Mouse (Mus musculus): ENCODE data around the gene Rgs11.
A peak's percentile ranks its signal among the peaks of the same experiment; 100 is the strongest.
"Not testable (repeated sequence)": the region's sequence is repeated elsewhere in the genome, so short reads cannot be mapped to it uniquely, and the experiment has no call there.

Rgs11 gene

DNA sequence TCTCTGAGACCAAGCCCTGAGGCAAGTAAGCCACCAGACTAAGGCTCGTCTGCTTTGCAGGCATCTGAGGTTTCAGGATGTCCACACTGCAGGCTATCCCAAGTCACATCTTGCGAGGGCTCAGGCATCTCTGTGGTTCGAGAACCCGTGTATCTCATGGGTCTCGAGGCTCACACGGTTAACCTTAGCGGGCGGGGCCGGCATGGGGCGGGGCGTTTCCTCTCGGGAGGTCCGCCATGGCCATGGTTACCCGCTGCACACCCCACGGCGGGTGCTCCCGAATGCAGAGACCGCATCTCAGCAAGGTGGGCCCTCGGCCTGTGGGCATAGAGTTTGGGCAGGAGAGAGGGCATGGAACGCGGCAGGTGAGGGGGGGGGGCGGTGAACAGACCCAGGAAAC, at the start of gene Rgs11:
Gene Rgs11, plus strand, starts transcription at position 215 of the 400 bp plus-strand sequence.
- no peaks in the 10 kb centered on the region for H3K27me3 ChIP-seq (ENCODE audit: control insufficient read depth, insufficient read depth, low read length, poor library complexity, severe bottlenecking)
- DNase-seq (ENCODE audit: low read depth, low spot score): peak; percentile 48

DNA sequence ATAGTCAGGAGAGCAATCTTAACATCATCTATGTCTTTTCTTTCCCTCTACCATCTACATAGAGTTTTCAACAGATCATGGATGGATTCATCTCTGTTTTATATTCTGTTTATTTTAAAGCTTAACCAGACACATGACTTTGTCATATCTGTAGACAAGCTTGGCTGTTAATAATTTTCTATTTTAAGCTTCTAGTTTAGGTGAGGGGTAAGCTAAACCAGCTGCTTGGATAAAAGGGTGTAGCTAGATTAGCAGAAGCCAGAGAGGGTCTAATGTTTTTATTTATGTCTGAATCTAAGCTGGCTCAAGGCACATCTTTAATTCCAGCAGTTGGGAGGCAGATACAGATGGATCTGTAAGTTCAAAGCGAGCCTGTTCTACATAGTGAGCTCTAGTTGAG, 40.0 kb upstream of the Rgs11 start:
- no peak for DNase-seq (ENCODE audit: low read depth, low spot score)
- Histone ChIP-seq H3K27me3 (ENCODE audit: control insufficient read depth, insufficient read depth, low read length, poor library complexity, severe bottlenecking) (no peaks in the 10 kb centered on the region), H3K36me3 (ENCODE audit: control insufficient read depth, insufficient read depth, low read length, poor library complexity, severe bottlenecking) (no peaks in the 10 kb centered on the region)

More for the DNA sequence above, at the start of gene Rgs11:
- no peaks in the 10 kb centered on the region for H3K36me3 ChIP-seq (ENCODE audit: control insufficient read depth, insufficient read depth, low read length, poor library complexity, severe bottlenecking)

DNA sequence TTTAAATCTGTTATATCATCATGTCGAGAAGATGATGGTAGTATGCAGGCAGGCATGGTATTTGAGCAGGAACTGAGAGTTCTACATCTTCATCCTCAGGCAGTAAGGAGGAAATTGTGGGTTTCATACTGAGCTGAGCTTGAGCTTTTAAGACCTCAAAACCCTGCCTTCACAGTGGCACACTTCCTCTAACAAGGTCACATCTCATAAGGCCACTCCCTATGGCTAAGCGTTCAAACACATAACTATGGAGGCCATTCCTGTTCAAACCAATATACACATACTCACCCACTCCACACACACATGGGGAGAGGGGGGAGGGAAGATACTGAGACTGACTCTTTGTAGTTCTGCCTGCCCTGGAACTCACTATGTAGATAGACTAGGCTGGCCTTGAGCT, 34.7 kb upstream of the Rgs11 start:
- H3K27me3 ChIP-seq (ENCODE audit: control insufficient read depth, insufficient read depth, low read length, poor library complexity, severe bottlenecking): no peaks in the 10 kb centered on the region
- DNase-seq (ENCODE audit: low read depth, low spot score): peak; percentile 88
- no peaks in the 10 kb centered on the region for H3K36me3 ChIP-seq (ENCODE audit: control insufficient read depth, insufficient read depth, low read length, poor library complexity, severe bottlenecking)

DNA sequence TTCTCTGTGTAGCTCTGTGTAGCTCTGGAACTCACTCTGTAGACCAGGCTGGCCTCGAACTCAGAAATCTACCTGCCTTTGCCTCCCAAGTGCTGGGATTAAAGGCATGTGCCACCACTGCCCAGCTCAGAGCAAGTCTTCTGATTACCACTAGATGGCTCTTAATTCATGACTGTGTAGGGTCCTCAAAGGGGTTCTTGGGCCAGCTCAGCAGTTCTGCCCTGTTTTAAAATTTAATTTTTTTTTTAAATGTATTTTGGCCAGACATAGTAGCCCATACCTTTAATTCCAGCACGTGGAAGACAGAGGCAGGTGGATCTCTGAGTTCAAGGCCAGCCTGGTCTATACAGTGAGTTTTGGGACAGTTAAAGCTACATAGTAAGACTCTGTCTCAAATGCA, 27.5 kb upstream of the Rgs11 start:
- H3K27me3 ChIP-seq (ENCODE audit: control insufficient read depth, insufficient read depth, low read length, poor library complexity, severe bottlenecking); H3K36me3 ChIP-seq (ENCODE audit: control insufficient read depth, insufficient read depth, low read length, poor library complexity, severe bottlenecking); DNase-seq (ENCODE audit: low read depth, low spot score): not testable (repeated sequence)

DNA sequence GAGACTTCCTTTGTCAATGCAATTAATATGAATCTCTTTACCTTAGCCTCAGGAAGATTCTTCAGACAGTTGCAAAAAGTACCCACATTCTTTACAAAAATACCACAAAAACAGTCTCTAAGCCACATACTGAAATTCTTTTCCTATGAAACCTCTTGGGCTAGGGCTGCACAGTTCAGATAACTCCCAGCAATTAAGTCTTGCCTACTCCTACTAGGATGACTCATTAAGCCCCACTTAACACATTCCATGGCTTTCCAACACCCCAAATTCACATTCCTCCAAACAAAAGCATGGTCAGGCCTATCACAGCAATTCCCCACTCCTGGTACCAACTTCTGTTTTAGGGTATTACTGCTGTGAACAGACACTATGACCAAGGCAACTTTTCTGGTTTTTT, 24.1 kb upstream of the Rgs11 start:
- Histone ChIP-seq H3K27me3 (ENCODE audit: control insufficient read depth, insufficient read depth, low read length, poor library complexity, severe bottlenecking) (no peaks in the 10 kb centered on the region), H3K36me3 (ENCODE audit: control insufficient read depth, insufficient read depth, low read length, poor library complexity, severe bottlenecking) (peaks cover 6% of the 10 kb centered on the region)
- DNase-seq (ENCODE audit: low read depth, low spot score): no peak

DNA sequence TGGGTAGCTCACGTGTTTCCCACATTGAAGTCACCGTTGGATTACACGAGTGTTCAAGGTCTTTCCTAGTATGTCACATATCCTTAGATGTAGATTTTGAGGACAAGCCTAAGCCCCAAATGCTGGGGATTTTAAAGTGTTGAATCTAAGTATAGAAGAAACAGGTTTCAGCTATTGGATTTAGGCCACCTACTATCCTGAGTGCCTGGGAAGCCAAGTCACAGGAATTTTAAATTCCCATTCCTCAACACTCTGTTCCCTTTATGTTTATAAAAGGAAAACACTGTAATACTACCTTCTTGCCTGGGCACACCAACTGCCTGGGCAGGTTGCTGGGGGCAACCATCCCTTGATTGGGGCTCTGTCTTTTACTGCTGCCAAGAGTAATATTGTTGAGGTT, 21.6 kb upstream of the Rgs11 start:
- DNase-seq (ENCODE audit: low read depth, low spot score): no peak
- H3K36me3 ChIP-seq (ENCODE audit: control insufficient read depth, insufficient read depth, low read length, poor library complexity, severe bottlenecking): peaks cover 5% of the 10 kb centered on the region
- no peaks in the 10 kb centered on the region for H3K27me3 ChIP-seq (ENCODE audit: control insufficient read depth, insufficient read depth, low read length, poor library complexity, severe bottlenecking)

DNA sequence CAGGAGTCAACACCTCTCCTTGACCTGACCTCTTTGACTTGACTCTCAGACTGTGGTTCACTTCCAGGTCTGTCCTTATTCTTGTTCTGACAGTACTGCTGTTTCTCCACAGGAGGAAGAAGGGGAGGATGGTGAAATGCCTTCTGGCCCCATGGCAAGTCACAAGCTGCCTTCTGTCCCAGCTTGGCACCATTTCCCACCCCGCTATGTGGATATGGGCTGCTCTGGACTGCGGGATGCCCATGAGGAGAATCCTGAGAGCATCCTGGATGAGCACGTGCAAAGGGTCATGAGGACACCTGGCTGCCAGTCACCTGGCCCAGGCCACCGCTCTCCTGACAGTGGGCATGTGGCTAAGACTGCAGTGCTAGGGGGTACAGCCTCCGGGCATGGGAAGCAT, 15.2 kb upstream of the Rgs11 start:
- Histone ChIP-seq H3K27me3 (ENCODE audit: control insufficient read depth, insufficient read depth, low read length, poor library complexity, severe bottlenecking) (no peaks in the 10 kb centered on the region), H3K36me3 (ENCODE audit: control insufficient read depth, insufficient read depth, low read length, poor library complexity, severe bottlenecking) (peaks cover 1% of the 10 kb centered on the region)
- no peak for DNase-seq (ENCODE audit: low read depth, low spot score)

DNA sequence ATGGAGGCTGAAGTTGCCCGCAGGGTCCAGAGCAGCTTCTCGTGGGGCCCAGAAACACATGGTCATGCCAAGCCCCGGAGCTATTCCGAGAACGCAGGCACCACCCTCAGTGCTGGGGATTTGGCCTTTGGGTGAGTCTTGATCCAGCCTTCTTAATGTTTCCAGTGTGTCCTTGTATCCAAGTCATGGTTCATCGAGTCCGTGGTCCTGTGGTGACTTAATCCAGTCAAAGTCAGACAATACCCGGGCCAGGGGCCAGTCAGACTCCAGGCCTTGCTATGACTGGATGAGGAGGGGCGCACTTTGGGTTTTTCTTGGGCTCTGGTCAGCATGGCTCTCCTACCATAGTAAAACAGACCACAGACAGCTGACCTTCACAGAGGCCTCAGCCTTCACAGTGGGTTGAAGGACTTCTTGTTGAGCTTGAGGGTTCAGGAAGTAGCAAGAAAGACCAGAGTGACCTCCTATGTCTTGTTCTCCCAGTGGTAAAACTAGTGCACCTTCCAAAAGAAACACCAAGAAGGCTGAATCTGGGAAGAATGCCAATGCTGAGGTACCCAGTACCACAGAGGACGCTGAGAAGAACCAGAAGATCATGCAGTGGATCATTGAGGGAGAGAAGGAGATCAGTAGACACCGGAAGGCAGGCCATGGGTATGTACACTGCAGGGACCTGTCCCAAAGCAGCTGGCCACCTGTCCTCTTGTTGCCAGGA, 14.5 kb upstream of the Rgs11 start:
- Histone ChIP-seq H3K36me3 (ENCODE audit: control insufficient read depth, insufficient read depth, low read length, poor library complexity, severe bottlenecking) (peaks cover 3% of the 10 kb centered on the region), H3K27me3 (ENCODE audit: control insufficient read depth, insufficient read depth, low read length, poor library complexity, severe bottlenecking) (no peaks in the 10 kb centered on the region)
- DNase-seq (ENCODE audit: low read depth, low spot score): no peak

DNA sequence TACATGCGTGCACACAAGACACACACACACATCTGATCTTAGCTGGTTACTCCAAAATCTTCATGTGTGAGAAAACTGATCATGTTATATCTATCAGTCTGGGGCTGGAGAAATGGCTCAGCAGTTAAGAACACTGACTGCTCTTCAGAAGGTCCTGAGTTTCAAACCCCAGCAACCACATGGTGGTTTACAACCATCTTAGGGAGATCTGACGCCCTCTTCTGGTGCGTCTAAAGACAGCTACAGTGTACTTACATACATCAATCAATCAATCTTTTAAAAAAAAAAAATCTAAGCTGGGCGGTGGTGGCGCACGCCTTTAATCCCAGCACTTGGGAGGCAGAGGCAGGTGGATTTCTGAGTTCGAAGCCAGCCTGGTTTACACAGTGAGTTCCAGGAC, 11.3 kb upstream of the Rgs11 start:
- not testable (repeated sequence) for H3K36me3 ChIP-seq (ENCODE audit: control insufficient read depth, insufficient read depth, low read length, poor library complexity, severe bottlenecking); H3K27me3 ChIP-seq (ENCODE audit: control insufficient read depth, insufficient read depth, low read length, poor library complexity, severe bottlenecking)
- DNase-seq (ENCODE audit: low read depth, low spot score): peak; percentile 48

DNA sequence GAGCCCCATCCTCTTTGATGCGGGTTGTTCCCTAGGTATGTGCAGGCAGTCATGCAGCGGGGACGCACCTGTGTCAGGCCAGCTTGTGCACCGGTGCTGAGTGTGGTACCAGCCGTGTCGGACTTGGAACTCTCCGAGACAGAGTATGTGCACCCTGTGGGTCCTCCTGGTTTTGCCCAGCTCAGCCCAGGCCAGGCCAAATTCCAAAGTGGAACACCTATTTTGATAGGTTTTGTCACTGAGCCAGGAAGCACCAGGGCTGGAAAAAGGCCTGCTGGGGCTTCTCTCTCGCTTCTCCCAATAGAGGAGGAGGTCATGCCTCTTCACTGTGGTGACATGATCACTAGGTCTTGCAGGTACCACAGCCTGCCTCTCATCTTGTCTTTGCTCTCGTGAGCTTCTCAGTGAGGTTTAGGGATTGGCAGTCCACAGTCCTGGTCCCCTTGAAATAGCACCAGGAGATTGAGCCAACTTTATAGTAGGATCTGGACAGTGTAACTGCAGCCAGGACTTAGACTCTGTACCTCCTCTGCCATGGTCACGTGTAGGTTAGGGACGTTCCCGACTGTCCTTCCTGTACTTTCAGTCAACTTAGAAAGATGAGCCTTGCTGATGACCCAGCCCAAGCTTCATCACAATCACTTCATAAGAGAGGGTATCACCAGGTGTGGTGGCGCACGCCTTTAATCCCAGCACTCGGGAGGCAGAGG, 10.1 kb upstream of the Rgs11 start:
- Histone ChIP-seq H3K27me3 (ENCODE audit: control insufficient read depth, insufficient read depth, low read length, poor library complexity, severe bottlenecking) (no peaks in the 10 kb centered on the region), H3K36me3 (ENCODE audit: control insufficient read depth, insufficient read depth, low read length, poor library complexity, severe bottlenecking) (peaks cover 5% of the 10 kb centered on the region)
- DNase-seq (ENCODE audit: low read depth, low spot score): no peak

DNA sequence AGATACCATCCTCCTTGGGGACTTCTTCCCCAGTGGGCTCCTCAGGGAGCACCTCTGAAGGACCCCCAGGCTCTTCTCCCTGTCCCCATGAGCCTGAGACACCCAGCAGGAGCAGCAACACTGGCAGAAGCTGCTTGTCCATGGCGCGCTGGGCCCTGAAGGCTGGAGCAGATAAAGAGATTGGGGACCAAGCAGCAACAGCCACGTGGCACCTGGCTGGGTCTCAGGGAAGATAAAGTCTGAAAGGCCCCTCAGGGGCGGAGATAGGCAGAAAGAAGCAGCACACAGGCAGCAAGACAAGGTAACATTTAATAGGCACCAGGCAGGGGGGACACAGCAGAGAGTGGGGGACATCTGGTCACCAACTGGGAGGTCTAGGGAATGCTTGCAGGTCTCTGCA, 3.9 kb upstream of the Rgs11 start, which contains the start of gene Pdia2:
Gene Pdia2, minus strand, starts transcription at position 196 of the 400 bp plus-strand sequence.
- Histone ChIP-seq H3K36me3 (ENCODE audit: control insufficient read depth, insufficient read depth, low read length, poor library complexity, severe bottlenecking) (peaks cover 2% of the 10 kb centered on the region), H3K27me3 (ENCODE audit: control insufficient read depth, insufficient read depth, low read length, poor library complexity, severe bottlenecking) (no peaks in the 10 kb centered on the region)
- no peak for DNase-seq (ENCODE audit: low read depth, low spot score)

DNA sequence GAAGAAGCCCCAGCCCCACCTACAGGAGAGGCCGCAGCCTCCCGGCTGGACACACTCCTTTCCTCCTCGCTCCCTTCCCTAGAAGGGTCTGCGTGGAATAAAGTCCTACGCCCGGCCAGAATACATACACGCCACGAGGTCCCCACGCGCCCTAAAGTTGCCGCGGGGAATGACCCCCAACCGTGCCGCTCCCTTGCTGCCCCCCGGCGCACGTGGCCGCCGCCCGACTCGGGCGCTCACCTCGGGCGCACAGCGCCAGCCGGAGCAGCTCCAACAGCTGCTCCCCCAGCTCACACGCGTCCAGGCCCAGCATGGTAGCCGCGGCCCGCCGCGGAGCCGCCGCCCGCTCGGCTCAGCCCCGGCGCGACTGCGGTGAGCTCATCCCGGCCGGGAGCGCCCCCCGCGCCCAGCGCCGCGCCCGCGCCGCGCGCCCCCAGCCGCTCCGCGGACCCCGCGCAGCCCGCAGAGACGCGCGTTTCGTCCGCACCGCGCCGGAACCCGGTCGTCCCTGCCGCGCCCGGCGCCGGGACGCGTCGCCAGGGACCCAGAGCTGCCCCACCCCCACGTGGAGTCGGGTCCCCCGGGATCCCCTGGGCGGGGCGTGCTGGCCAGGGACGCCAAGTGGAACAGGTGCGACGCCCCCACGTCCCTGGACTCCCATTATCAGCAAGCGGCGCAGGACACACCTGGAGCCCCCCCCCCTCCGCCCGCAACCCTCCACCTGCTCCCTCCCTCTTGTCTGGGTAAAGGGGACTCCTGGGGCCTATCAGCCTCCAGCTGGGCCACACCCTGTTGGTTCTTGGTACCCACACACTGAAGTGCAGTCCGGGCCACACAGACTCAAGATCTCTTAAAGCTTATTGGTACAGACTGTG, 1.7 kb upstream of the Rgs11 start:
- DNase-seq (ENCODE audit: low read depth, low spot score): peak; percentile 32
- H3K27me3 ChIP-seq (ENCODE audit: control insufficient read depth, insufficient read depth, low read length, poor library complexity, severe bottlenecking): no peaks in the 10 kb centered on the region
- no peaks in the 10 kb centered on the region for H3K36me3 ChIP-seq (ENCODE audit: control insufficient read depth, insufficient read depth, low read length, poor library complexity, severe bottlenecking)

DNA sequence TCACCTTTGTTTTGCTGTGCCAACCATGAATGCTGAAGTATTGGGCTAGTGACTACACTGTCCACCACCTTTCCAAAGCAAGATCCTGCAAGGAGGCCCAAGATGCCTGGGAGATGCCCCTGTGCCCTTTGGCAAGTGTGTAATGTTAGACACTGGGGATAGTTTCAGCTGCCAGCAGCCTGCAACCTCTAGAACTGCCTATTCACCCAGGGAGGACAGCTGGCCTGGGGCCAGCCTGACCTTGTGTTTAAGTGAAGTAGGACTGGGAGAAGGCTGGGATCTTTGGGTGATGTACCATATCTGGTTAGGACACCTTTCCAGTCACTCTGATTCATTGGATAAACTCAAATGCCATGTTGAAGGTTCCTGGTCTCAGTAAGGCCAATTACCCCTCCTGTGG, 753 bp upstream of the Rgs11 start:
- DNase-seq (ENCODE audit: low read depth, low spot score): no peak
- no peaks in the 10 kb centered on the region for H3K27me3 ChIP-seq (ENCODE audit: control insufficient read depth, insufficient read depth, low read length, poor library complexity, severe bottlenecking)
- H3K36me3 ChIP-seq (ENCODE audit: control insufficient read depth, insufficient read depth, low read length, poor library complexity, severe bottlenecking): no peaks in the 10 kb centered on the region

DNA sequence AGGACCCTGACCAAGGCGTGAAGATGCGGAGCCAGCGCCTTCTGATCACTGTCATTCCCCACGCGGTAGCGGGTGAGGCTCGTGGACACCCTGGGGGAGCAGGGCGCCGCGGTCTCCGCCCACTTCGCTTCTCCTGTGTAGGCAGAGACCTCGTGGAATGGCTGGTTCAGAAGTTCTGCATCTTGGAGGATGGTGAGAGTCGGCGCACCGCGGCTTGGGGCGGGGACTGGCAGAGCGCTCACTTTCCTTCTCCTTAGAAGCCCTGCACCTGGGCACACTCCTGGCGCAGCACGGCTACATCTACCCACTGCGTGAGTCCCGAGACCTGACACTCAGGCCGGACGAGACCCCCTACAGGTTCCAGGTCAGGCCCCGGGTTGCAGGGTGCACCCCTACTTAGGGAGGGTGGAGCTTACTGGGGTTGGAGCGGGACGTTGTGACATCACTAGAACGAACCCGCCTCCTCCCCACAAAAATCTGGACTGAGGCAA, 615 bp downstream of the Rgs11 start:
- peak; percentile 37 for DNase-seq (ENCODE audit: low read depth, low spot score)
- Histone ChIP-seq H3K36me3 (ENCODE audit: control insufficient read depth, insufficient read depth, low read length, poor library complexity, severe bottlenecking) (no peaks in the 10 kb centered on the region), H3K27me3 (ENCODE audit: control insufficient read depth, insufficient read depth, low read length, poor library complexity, severe bottlenecking) (no peaks in the 10 kb centered on the region)

DNA sequence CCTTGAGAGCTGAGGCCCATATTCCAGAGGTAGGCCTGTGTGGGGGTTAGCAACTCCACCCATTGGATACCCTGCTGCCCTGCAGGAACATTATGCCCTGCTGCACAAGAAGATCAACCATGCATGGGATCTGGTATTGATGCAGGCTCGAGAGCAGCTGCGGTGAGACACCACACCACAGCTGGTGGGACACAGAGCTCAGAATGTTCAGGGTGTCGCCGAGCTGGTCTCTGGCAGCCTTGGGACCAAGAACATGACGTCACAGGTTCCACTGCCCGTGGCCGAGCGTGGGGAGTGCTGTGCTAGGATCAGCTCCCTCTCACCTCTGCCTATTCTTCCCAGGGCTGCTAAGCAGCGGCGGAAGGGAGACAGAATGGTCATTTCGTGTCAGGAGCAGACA, 2.0 kb downstream of the Rgs11 start:
- H3K36me3 ChIP-seq (ENCODE audit: control insufficient read depth, insufficient read depth, low read length, poor library complexity, severe bottlenecking): no peaks in the 10 kb centered on the region

More for the DNA sequence above, 2.0 kb downstream of the Rgs11 start:
- no peaks in the 10 kb centered on the region for H3K27me3 ChIP-seq (ENCODE audit: control insufficient read depth, insufficient read depth, low read length, poor library complexity, severe bottlenecking)
- DNase-seq (ENCODE audit: low read depth, low spot score): no peak
